Mouse (Mus musculus): ENCODE results near the gene Prr19.
"Not testable (repeated sequence)": the region's sequence is repeated elsewhere in the genome, so short reads cannot be mapped to it uniquely, and the experiment has no call there.

The Prr19 gene

DNA sequence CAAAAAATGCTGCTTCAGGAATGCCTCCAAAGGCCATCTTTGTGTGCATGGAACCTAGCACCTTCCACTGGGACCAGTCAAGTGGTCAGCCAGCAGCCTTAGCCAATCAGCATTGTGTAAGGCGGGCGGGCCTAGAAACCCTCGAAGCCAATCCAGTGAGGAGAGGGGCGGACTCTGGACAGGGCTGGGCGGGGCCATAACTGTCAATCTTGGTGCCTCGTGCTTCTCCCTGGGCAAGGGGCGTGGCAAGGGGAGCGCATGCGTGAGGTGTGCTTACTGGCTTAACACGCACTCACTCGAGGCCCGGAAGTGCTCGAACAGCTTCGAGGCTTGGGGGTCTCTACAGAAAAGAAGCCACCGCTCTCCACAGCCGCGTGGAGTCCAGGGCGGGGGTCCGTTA, at the start of gene Prr19:
Gene Prr19 (plus strand): TSS at position 349 of the 400 bp plus-strand sequence.
- DNase-seq: no peak

DNA sequence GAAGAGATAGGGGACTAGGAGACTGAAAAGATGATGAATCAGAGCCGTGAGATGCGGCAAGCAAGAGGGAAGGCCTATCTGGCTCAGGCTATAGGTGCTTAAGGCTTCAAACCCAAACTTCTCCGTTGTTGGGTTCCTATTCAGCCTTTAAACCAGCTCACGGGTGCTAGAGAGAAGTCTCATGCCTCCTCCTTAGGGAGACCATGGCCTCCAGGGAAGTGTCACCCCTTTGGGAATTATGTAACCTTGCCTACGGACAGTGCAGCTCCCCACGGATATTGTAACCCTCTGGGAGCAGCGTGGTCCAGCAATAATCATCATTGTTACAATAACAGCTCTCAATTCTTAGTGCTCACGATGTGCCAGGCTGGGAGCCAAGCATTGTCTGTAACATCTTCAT, 49.4 kb upstream of the Prr19 start:
- no peak for DNase-seq

DNA sequence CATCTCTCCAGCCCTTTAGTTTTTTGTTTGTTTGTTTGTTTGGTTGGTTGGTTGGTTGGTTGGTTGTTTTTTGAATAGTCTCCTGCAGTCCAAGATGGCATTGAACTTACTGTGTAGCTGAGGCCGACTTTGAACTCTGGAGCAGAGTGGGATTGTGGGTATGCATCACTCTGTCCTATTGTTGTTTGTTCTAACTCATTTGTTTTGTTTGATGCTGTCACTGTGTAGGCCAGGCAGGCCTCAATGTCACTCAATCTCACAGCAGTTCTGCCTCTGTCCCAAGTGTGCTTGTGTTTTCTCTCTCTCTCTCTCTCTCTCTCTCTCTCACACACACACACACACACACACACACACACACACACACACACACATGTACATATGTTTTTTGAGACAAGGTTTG, 39.3 kb upstream of the Prr19 start:
- DNase-seq: no peak

DNA sequence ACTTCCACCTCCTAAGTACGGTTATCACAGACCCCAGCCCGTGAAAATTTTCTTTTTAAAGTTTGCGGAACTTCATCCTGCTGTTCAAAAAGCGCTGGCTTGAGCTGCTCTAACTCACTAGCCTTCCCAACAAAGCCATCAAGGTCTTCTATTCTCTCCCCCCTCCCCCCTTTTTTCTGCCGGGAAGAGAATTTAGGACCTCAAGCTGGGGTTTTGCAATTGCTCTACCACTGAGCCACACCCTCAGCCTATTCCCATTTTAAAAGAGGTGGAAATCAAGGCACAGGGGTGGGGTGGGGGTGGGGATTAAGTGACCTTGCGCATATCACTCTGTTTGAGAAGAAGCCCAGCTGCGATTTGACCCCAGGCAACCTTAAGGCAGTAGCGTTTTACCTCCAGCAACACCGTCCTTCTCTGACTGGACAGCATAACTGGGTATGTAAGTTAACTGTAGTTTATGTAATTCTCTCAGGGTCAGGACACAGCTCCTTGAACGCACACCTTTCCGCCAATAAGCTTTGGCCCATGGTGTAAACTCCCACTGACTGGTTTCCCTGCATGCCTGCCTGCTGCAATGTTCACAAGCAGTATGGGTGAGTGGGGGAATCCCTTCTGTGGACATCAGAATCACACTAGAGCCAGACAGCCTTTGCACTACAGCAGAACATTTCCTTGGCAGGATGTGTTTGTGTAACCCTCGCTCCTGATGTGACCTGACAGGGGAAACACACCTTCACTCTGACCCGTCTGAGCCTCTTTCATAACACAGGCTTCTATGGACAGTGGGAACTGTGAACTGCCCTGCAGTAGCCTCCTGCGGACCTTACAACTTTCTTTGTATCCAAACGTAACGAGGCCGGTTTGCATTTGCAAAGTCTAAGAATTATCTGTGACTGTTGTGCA, 37.0 kb upstream of the Prr19 start:
- no peak for DNase-seq

DNA sequence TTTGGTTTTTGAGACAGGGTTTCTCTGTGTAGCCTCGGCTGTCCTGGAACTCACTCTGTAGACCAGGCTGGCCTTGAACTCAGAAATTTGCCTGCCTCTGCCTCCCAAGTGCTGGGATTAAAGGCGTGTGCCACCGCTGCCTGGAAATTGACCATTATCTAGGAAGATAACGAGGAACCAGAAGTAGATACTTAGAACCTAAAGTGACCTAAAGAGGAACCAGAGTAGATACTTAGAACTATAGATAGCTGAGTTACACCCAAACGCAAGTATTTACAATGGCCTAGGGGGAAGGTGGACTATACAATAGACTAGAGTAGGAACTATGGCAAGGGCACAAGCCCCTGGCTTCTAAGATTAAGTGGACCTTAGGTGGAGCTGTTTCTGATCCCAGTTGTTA, 35.5 kb upstream of the Prr19 start:
- DNase-seq: not testable (repeated sequence)

DNA sequence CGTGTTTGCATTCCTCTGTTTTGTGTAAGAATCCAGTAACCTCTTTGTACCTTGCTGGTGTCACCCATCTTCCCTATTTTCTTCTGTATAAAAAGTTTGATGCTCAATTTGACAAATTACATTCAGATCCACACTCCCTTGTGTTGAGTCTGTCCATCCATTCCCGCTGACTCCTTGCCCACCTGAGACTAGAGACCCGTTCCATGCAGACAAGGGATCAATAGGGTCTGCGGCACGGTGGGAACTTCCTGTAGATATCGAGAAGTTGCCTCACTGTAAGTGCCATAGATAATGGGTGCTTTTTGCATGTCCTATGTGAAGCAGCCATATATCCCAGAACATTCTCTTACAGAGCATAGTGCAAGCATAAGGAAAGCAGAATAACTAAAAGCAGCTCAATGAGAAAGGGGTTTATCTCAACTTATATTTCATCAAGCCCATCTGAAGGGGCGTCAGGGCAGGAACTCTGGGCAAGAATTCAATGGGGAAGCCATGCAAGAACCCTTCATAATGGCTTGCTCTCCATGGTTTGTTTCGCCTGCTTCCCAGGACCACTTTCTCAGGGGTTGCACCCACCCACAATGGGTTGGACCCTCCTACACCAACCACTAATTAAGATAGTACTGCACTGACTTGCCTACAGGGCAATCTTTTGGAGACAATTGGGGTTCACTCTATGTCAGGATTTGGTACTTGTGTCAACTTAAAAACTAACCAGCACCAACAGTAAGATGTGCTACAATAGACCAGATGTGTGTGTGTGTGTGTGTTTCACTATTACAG, 34.8 kb upstream of the Prr19 start:
- DNase-seq: no peak

DNA sequence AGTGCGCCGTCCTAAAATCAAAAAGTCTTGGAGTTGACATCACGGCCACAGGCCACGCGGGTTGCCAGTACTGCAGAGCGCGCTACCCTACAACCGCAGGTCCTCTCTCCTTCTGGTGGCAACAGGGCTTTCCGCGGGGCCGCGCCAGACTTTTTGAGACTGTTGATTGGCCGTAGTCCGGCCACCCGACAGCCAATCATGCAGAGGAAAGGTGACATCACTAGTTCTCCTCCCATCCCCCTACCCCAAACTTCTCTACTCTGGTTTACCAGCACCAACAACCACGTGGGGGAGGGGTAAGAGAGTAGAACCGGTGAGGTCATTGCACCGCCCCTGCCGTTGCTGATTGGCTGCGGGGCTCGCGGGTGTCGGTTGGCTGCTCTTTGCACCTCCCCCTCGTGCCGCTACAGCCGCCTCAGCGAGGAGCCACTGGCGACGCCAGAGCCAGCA, 33.9 kb upstream of the Prr19 start, which contains the start of gene Cic:
Gene Cic (plus strand): TSS at position 404 of the 450 bp plus-strand sequence.
- DNase-seq: peak; percentile 100

DNA sequence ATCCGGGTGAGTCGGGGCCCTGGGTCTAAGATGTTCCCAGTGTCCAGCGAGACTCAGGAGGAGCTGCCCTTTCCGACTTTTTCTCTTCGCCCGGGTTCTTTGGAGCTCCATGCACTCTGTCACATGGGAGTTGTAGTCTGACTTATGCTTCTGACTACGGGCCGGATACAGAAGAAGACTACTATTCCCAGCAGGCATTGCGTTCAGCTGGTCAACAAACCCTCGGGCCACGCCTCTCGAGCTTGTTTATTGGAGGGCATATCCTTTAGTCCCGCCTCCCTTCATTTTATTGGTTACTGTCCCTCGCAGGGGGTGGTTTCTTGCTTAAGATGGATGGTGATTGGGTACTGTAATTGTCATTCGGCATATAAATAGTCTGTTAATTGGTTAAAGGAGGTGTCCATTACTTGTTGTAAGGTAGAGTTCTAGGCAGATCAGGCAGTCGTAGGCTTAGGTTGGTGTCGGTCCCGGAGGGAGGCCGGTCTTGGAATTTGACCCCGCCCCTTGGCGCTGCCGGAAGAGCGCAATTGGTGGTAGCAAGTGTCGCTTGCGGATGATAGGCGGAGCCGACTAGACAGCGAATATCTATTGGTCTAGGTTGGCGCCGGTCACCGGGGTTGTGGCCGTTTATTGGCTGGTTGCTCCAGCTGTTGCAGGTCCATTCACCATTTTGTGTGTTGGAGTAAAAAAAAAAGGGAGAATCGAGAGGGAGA, 33.3 kb upstream of the Prr19 start:
- DNase-seq: peak; percentile 98

DNA sequence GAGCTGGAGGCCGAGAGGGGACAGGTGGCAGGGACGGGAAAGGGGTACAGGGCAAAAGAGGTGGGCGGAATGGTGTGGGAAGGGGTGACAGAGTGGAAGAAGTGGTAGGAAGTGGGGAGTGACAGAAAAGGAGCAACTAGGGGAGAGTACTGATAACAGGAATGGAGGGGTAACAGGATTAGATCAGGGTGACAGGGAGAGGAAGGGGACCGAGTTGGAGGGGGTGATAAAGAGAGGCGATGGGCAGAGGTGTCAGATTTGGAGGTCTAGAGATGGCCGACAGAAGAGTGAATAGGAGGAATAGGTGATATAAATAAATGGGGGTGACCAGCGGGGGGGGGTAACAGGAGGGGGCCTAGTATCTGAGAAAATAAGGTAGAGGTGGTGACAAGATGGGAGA, 32.6 kb upstream of the Prr19 start:
- DNase-seq: no peak

DNA sequence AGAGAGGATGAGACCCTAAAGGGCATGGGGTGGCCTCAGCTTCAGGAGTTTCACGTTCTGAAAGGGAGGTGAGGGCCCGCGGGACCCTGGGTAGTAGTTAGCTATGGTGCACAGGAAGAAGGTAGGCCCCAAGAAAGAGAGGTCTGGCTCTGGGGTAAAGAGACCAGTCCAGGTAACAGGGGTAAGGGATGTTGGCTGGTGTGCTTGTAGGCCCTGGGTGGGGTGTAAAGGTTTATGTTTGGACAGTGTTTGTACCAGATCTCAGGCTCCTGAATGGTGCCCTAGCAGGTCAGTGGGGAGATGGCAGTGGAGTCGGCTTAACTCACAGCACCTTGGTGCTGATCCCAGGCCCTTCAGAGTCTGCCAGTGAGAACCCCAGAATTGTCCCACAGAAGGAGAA, 32.2 kb upstream of the Prr19 start:
- no peak for DNase-seq

DNA sequence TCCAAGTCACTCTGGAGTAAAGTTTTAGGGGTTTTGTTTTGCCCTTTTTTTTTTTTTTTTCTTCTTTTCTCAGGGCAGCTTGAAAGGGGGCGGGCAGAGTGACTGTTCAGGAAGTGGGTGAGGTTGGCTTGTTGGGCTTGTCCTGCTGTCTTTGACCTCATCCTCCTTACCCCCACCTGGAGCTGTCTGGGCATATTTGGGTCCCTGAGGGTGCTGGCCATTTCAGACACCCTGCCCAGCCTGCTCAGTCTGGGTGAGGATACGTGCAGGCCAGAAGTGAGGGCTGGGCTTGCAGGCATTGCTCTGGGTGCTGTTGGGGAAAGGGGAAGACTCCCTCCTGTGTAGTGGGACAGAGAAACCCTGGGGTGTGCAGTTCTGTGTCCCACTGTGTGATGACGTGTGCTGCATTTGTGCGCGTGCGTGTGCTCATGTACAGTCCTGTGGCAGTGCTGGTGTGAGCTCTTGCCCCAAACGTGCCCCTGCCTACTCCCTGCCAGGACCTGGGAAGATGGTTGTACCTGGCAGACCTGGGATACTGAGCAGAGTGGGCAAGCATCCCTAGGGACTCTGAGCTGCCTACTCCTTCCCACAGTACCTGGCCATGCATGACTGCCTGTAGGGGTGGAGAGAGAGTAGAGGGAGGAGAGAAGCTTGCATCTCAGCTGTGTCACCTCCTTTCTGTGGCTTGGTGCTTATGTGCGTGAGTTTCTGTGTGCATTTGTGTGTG, 31.5 kb upstream of the Prr19 start:
- no peak for DNase-seq

DNA sequence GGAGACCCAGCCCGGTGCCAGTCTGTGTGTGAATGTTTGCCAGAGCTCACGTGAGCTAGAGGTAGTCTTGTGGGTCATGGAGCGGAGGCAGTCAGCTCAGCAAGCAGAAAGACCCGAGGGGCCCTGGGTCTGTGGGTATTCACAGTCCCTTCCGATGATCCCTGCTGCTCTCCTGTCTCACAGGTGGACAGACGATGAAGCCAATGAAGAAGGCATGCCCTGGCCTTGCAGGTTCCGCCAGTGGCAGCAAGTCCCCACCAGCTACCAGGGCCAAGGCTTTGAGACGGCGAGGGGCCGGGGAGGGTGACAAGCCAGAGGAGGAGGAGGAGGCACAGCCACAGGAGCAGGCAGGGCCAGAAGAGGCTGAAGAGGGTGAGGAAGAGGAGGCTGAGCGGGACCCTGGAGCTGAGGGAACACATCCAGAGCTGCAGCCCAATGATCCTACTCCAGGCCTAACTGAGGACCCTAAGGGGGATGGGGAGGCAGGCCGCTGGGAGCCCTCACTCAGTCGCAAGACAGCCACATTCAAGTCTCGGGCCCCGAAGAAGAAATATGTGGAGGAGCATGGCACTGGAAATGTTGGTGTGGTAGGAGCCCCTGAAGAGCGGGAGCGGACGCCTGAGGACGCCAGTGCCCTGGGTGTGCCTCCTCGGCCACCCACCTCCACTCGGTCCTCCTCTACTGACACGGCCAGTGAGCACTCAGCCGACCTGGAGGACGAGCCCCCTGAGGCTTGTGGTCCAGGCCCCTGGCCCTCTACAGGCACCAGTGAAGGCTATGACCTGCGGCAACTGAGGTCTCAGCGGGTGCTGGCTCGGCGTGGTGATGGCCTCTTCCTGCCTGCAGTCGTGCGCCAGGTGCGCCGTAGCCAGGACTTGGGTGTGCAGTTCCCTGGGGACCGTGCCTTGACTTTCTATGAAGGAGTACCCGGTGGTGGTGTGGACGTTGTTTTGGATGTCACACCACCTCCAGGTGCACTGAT, 30.3 kb upstream of the Prr19 start:
- no peak for DNase-seq

DNA sequence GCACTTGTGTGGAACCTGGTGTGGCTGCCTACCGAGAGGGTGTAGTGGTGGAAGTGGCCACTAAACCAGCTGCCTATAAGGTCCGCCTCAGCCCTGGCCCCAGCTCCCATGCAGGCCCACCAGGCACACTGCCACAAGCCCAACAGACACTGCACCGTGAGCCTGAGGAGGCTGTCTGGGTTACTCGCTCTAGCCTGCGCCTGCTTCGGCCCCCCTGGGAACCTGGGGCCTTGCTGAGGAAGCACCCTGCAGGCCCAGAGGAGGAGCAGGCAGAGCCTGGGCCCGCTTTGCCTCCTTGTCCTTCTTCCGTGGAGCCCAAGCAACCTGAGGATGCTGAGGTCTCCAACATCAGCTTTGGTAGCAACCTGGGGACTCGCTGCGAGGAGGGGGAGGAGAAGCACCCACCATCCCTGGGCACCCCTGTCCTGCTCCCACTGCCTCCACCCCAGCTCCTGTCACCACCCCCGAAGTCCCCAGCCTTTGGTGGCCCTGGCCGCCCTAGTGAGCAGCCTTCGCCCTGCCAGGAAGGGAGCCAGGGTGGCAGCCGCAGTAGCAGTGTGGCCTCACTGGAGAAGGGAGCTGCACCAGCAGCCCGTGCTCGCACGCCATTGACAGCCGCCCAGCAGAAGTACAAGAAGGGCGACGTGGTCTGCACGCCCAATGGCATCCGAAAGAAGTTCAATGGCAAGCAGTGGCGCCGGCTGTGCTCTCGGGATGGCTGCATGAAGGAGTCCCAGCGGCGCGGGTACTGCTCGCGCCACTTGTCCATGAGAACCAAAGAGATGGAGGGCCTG, 29.4 kb upstream of the Prr19 start:
- DNase-seq: no peak

DNA sequence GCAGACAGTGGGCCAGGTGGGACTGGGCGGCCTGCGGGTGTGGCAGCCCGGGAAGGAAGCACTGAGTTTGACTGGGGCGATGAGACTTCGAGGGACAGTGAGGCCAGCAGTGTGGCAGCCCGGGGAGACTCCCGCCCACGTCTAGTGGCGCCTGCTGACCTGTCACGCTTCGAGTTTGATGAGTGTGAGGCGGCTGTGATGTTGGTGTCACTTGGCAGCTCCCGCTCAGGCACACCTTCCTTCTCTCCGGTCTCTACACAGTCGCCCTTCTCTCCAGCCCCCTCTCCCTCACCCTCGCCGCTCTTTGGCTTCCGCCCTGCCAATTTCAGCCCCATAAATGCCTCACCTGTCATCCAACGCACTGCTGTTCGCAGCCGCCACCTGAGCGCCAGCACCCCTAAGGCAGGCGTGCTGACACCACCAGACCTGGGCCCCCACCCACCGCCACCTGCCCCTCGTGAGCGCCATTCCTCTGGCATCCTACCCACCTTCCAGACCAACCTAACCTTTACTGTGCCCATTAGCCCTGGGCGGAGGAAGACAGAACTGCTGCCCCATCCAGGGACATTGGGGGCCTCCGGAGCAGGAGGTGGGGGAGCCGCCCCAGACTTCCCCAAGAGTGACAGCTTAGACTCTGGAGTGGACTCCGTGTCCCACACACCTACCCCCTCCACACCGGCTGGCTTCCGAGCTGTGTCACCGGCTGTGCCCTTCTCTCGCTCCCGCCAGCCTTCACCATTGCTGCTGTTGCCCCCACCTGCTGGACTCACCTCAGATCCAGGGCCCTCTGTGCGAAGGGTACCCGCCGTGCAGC, 28.6 kb upstream of the Prr19 start:
- no peak for DNase-seq

DNA sequence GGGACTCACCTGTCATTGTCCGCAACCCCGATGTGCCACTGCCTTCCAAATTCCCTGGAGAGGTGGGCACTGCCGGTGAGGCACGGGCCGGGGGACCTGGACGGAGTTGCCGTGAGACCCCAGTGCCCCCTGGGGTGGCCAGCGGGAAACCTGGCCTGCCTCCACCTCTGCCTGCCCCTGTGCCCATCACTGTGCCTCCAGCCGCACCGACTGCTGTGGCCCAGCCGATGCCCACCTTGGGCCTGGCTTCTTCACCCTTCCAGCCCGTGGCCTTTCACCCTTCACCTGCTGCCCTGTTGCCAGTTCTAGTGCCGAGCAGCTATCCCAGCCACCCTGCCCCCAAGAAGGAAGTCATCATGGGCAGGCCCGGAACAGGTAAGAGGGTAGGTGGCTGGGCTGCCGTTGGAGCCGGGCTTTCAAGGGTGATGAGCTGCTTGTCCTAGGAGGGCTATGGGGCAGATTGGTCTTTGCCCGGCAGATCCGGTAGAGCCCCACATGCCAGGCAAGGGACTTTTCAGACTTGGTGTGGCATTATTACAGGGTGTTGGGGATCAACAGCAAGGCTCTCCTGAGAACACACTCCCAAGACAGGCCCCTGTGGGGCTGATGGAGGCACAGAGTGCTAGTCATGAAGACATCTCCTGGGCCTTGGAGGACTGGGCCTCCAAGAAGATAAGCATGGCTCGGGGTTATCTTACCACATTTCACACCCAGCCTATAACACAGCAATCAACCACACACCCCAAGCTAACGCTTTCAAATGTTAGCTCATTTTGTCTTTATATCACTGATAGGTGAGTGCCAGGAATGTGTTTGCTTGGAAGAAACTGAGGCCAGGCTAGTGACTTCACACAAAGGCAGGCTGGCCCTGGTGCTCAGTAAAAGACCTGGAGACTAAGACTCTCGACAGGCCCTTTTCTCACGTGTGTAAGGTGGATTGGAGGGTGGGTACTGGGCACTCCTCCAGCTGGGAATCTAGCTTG, 27.7 kb upstream of the Prr19 start:
- DNase-seq: no peak

DNA sequence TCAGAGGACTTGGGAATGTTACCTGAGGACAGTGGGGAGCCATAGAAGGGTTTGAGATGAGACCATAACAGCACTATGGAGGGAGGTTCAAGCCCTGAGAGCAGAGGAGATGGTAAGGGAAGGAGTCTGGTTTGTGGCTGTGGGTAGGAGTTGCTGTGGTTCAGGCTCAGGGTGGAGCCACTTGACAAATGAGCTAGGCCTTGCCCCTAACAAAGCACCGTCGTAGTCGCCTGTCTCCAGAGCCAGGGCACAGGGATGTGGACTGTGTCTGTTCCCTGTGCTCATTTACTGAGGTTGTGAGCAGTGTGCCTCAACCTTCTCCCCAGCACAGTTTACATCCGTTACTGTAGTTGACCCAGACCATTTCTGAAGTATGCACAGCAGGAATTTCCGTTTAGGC, 26.6 kb upstream of the Prr19 start:
- no peak for DNase-seq

DNA sequence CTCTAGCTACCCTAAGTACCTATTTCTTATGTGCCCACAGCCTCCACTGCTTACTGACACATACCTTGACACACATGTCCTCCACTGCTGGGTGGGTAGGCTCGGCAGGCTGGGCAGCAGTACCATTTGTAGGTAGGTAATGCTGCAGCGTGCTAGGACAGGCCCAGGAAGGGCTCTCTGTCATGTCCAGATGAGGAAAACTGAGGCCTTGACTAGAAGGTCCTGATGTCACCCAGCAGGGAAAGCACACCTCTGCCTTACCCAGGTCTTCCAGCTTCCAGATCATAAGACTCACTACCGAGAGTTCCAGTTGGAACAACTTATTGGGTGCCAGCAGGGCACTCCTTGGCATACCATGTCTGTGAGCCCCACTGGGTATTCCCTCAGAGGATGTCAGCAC, 26.2 kb upstream of the Prr19 start:
- DNase-seq: no peak
